Comparison of ENCODE assay signal across 16 mouse cellular contexts in the genomic region with DNA sequence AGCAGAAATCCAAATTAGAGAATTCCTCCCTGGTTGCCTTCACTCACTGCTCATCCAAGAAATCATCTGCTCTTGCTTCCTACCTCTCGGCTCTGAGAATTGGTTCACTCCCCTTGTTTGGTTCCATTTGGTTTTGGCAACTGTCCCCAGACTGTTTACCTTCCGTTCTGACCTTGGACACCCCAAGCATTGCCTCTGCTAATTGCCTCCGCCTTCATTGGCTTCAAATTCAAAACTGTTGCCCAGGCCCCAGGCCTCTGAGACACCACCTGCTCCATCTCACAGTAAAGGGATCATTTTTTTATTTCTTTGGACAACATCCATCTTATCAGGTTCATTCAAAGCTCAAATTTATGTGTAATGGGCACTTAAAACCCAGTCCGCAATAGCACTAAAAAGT.
DNase-seq lines count a peak whose midpoint lies in the region; ATAC-seq and TF ChIP-seq lines count a peak whose summit lies in the region.
"Had no signal": no experiment of that assay in that cellular context is flagged by ENCODE, and none has a peak within 500 bp of the region (broad histone marks: within the 10 kb centered on the region; RNA-seq: fewer than 3 reads in every experiment).

No protein-coding gene starts in this region.

- no peak overlapping the region for H3K9ac ChIP-seq in liver, adult 2 months (ENCODE audit: low read depth, low read length)
- H3K9ac ChIP-seq in liver, embryonic 12.5 days: no peak overlapping the region
- H3K9ac ChIP-seq: embryonic facial prominence, embryonic 12.5 days; heart, embryonic 15.5 days; hindbrain, embryonic 12.5 days; intestine, embryonic 15.5 days; liver, embryonic 13.5 days; neural tube, embryonic 13.5 days; stomach, embryonic 15.5 days had no signal

- WGBS in liver, adult 2 months: 22% methylated on average over 4 of the region's 4 CpGs
- 76% methylated on average over 4 of the region's 4 CpGs for WGBS in liver, embryonic 12.5 days (ENCODE audit: insufficient replicate concordance)

- no peak overlapping the region for H3K4me3 ChIP-seq in liver, adult 2 months (ENCODE audit: insufficient read depth, low read depth, low read length)
- H3K4me3 ChIP-seq in liver, embryonic 12.5 days: no peak overlapping the region
- H3K4me3 ChIP-seq: embryonic facial prominence, embryonic 12.5 days; heart, embryonic 15.5 days; hindbrain, embryonic 12.5 days; intestine, embryonic 15.5 days; liver, embryonic 13.5 days; neural tube, embryonic 13.5 days; stomach, embryonic 15.5 days had no signal

- no peaks in the 10 kb centered on the region for H3K36me3 ChIP-seq in liver, adult 2 months (ENCODE audit: control insufficient read depth, insufficient read depth, low read length)
- H3K36me3 ChIP-seq in liver, embryonic 12.5 days: no peaks in the 10 kb centered on the region
- H3K36me3 ChIP-seq: embryonic facial prominence, embryonic 12.5 days; heart, embryonic 15.5 days; hindbrain, embryonic 12.5 days; intestine, embryonic 15.5 days; liver, embryonic 13.5 days; neural tube, embryonic 13.5 days; stomach, embryonic 15.5 days had no signal

- H3K9me3 ChIP-seq in liver, embryonic 12.5 days (replicated peaks): no peaks in the 10 kb centered on the region
- H3K9me3 ChIP-seq: embryonic facial prominence, embryonic 12.5 days; heart, embryonic 15.5 days; hindbrain, embryonic 12.5 days; intestine, embryonic 15.5 days; liver, embryonic 13.5 days; neural tube, embryonic 13.5 days; stomach, embryonic 15.5 days had no signal

- peak; percentile 6 to 12 for DNase-seq in cerebellum, adult 18-20 months
- no peak for DNase-seq in cerebellum, adult 11 months
- peak; percentile 90 for DNase-seq in liver, adult 2 months (ENCODE audit: extremely low read depth, low read depth, low spot score)
- peak; percentile 31 for DNase-seq in brain, adult 2 months (ENCODE audit: low read depth, low spot score)
- DNase-seq in cerebellum, postnatal 14 days: peak; percentile 74 to 83
- DNase-seq in gastrocnemius, postnatal 14 days: no peak
- DNase-seq in heart, adult 9 months (ENCODE audit: low spot score in 2 of 2): no peak
- DNase-seq: kidney, postnatal 25 days; liver, embryonic 13.5 days had no signal

- H3K27me3 ChIP-seq in liver, adult 2 months (ENCODE audit: control insufficient read depth, insufficient read depth, low read length): no peaks in the 10 kb centered on the region
- H3K27me3 ChIP-seq in liver, embryonic 12.5 days (replicated peaks): no peaks in the 10 kb centered on the region
- H3K27me3 ChIP-seq: embryonic facial prominence, embryonic 12.5 days; heart, embryonic 15.5 days; hindbrain, embryonic 12.5 days; intestine, embryonic 15.5 days; liver, embryonic 13.5 days; neural tube, embryonic 13.5 days; stomach, embryonic 15.5 days had no signal

- no peaks in the 10 kb centered on the region for H3K79me2 ChIP-seq in liver, adult 2 months (ENCODE audit: control insufficient read depth, insufficient read depth, low read length)

- ATAC-seq in liver, embryonic 12.5 days: no peak
- ATAC-seq: intestine, embryonic 15.5 days had no signal

- TF ChIP-seq POLR2A in liver, adult 2 months (IDR thresholded peaks at IDR 0.05; ENCODE audit: extremely low read depth, insufficient read depth, low read length): no peak

- intact Hi-C loops in gastrocnemius, postnatal 14 days (cut with DNase I; ENCODE audit: low total_unique reads): no loop called here

- TF ChIP-seq CTCF in liver, adult 2 months (IDR thresholded peaks at IDR 0.05; ENCODE audit: low read depth, low read length): no peak

- H3K4me1 ChIP-seq in liver, adult 2 months (ENCODE audit: control insufficient read depth, insufficient read depth, low read length): no peaks in the 10 kb centered on the region
- H3K4me1 ChIP-seq in liver, embryonic 12.5 days: no peaks in the 10 kb centered on the region
- H3K4me1 ChIP-seq: heart, embryonic 15.5 days; hindbrain, embryonic 12.5 days; liver, embryonic 13.5 days; neural tube, embryonic 13.5 days had no signal

- no peak overlapping the region for H3K27ac ChIP-seq in liver, adult 2 months (replicated peaks; ENCODE audit: insufficient read depth, low read depth, low read length)
- no peak overlapping the region for H3K27ac ChIP-seq in liver, embryonic 12.5 days
- H3K27ac ChIP-seq: embryonic facial prominence, embryonic 12.5 days; heart, embryonic 15.5 days; hindbrain, embryonic 12.5 days; intestine, embryonic 15.5 days; liver, embryonic 13.5 days; neural tube, embryonic 13.5 days; stomach, embryonic 15.5 days had no signal

- H3K4me2 ChIP-seq in liver, embryonic 12.5 days: no peak overlapping the region
- H3K4me2 ChIP-seq: embryonic facial prominence, embryonic 12.5 days; heart, embryonic 15.5 days; hindbrain, embryonic 12.5 days; intestine, embryonic 15.5 days; liver, embryonic 13.5 days; neural tube, embryonic 13.5 days; stomach, embryonic 15.5 days had no signal

Comparison
In these comparisons a context has a peak if more than half of its experiments do, and no peak if none do; other contexts are left out.
1. DNase-seq: peak in cerebellum, adult 18-20 months (2 of 2), liver, adult 2 months (single experiment), brain, adult 2 months (single experiment) and cerebellum, postnatal 14 days (2 of 2); none in cerebellum, adult 11 months (single experiment), gastrocnemius, postnatal 14 days (single experiment) and heart, adult 9 months (0 of 2).